Mouse (Mus musculus): ENCODE measurements around the gene Htra2. TPM values are rescaled to one million over a fixed set of nuclear protein-coding genes. Genes with fewer than 3 reads are reported as not detected.
A peak's percentile ranks its signal among the peaks of the same experiment; 100 is the strongest.

The Htra2 gene
- polyA plus RNA-seq, 1 experiment from 2014 or later: 71.2 TPM

GRCm38 (mm10) chr6:83069488-83070246 lies 14.6 kb upstream of the Htra2 start:
- WGBS: 1% methylated on average over 69 of the region's 69 CpGs
- peak; percentile 44; the same call in 1 of the 2 replicates for ATAC-seq (replicated peaks; ENCODE audit: insufficient number of reproducible peaks, insufficient read depth, low FRiP score, low read depth)

GRCm38 (mm10) chr6:83068706-83069487 lies 13.8 kb upstream of the Htra2 start:
- Histone ChIP-seq H3K4me1 (replicated peaks) (peaks cover 30% of the 10 kb centered on the region), H3K27me3 (peaks cover 99% of the 10 kb centered on the region), H3K27ac (no peak overlapping the region), H3K4me2 (peak overlapping the region; percentile 57), H3K36me3 (no peaks in the 10 kb centered on the region), H3K4me3 (peak overlapping the region; percentile 37), H3K9me3 (replicated peaks) (no peaks in the 10 kb centered on the region), H3K9ac (0 out of 2 replicates have a peak overlapping the region, but pooled peaks have one; percentile 2)
- under 1% methylated on average over 81 of the region's 81 CpGs for WGBS
- no peak for ATAC-seq (replicated peaks; ENCODE audit: insufficient number of reproducible peaks, insufficient read depth, low FRiP score, low read depth)

More at GRCm38 (mm10) chr6:83069488-83070246, 14.6 kb upstream of the Htra2 start:
- Histone ChIP-seq H3K9ac (0 out of 2 replicates have a peak overlapping the region, but pooled peaks have one; percentile 14), H3K4me3 (peak overlapping the region; percentile 37), H3K4me2 (peak overlapping the region; percentile 45), H3K4me1 (replicated peaks) (peaks cover 30% of the 10 kb centered on the region), H3K9me3 (replicated peaks) (no peaks in the 10 kb centered on the region), H3K27me3 (peaks cover 99% of the 10 kb centered on the region), H3K36me3 (no peaks in the 10 kb centered on the region), H3K27ac (no peak overlapping the region)

DNA sequence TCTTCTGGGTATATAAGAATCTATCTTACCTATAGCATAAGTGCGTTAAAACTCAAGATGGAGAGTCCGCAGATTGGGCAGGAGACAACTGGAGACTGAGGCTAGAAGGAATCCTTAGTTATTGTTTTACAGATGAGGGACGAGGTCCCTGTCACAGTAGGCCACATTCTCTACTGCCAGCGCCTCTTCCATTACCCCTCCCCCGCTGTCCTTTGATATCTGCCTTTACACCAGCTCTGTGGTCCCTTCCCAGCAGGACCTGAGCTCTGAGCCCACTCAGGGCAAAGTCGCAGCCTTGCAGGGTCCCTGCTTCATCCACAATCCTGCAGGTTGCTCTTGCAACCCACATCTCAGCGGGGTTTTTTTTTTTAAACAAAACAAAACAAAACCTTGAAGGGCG lies 13.1 kb upstream of the Htra2 start:
- peaks cover 30% of the 10 kb centered on the region for H3K4me1 ChIP-seq (replicated peaks)

DNA sequence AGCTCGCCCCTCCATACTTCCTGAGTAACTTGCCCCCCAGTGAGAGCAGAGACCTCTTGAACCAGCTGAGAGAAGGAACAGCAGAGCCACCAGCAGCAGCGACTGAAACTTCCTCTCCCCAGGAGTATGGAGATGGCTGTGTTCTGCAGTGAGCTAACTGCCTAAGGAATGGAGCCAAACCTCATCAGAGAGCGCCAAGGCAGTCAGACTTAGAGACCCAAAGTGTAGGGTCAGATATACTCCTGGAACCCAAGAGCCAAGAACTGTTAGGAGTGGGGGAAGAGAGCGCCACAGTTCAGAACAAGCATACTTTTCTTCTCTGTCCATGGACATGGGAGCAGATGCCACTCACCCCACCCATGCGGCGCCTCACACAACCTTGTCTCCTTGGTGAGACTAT lies 11.4 kb upstream of the Htra2 start:
- Histone ChIP-seq H3K9me3 (replicated peaks) (no peaks in the 10 kb centered on the region), H3K9ac (no peak overlapping the region), H3K36me3 (no peaks in the 10 kb centered on the region), H3K4me3 (no peak overlapping the region), H3K27me3 (peaks cover 100% of the 10 kb centered on the region), H3K4me2 (no peak overlapping the region), H3K4me1 (replicated peaks) (peaks cover 30% of the 10 kb centered on the region), H3K27ac (no peak overlapping the region)
- no peak for ATAC-seq (replicated peaks; ENCODE audit: insufficient number of reproducible peaks, insufficient read depth, low FRiP score, low read depth)
- 28% methylated on average over 6 of the region's 6 CpGs for WGBS

More for the DNA sequence above, 13.1 kb upstream of the Htra2 start:
- H3K27ac ChIP-seq: no peak overlapping the region
- H3K9ac ChIP-seq: 0 out of 2 replicates have a peak overlapping the region, but pooled peaks have one; percentile 2
- no peaks in the 10 kb centered on the region for H3K9me3 ChIP-seq (replicated peaks)
- no peak for ATAC-seq (replicated peaks; ENCODE audit: insufficient number of reproducible peaks, insufficient read depth, low FRiP score, low read depth)
- peak overlapping the region; percentile 57 for H3K4me2 ChIP-seq
- 12% methylated on average over 8 of the region's 8 CpGs for WGBS
- H3K36me3 ChIP-seq: no peaks in the 10 kb centered on the region
- H3K4me3 ChIP-seq: peak overlapping the region; percentile 37
- H3K27me3 ChIP-seq: peaks cover 99% of the 10 kb centered on the region

- Histone ChIP-seq H3K9me3 (replicated peaks) (no peaks in the 10 kb centered on the region), H3K4me2 (no peak overlapping the region), H3K27ac (no peak overlapping the region), H3K9ac (no peak overlapping the region), H3K4me1 (replicated peaks) (peaks cover 26% of the 10 kb centered on the region), H3K27me3 (peaks cover 100% of the 10 kb centered on the region), H3K36me3 (no peaks in the 10 kb centered on the region), H3K4me3 (no peak overlapping the region)
- 38% methylated on average over 8 of the region's 8 CpGs for WGBS
- ATAC-seq (replicated peaks; ENCODE audit: insufficient number of reproducible peaks, insufficient read depth, low FRiP score, low read depth): no peak
Measured at GRCm38 (mm10) chr6:83065995-83066394, 10.9 kb upstream of the Htra2 start.

DNA sequence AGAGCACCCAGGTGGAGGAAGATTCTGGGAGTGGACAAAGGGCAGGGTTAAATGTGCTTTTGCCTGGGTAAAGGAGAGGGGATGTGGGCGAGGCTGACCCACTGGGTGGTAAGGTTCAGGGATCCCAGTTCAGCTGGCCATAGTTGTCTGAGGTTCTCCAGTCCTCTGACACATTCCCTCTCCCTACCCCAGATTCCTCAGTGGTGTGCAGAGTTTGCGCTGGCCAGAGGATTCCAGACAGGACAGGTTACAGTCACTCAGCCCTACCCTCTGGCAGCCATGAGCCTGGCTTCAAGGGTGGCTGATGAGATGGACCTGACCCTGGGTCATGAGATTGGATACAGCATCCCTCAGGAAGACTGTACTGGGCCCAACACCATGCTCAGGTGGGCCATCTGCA lies 3.7 kb upstream of the Htra2 start:
- H3K9ac ChIP-seq: no peak overlapping the region
- no peak for ATAC-seq (replicated peaks; ENCODE audit: insufficient number of reproducible peaks, insufficient read depth, low FRiP score, low read depth)
- H3K9me3 ChIP-seq (replicated peaks): no peaks in the 10 kb centered on the region
- H3K27ac ChIP-seq: no peak overlapping the region
- H3K36me3 ChIP-seq: peaks cover 9% of the 10 kb centered on the region
- no peak overlapping the region for H3K4me3 ChIP-seq
- peaks cover 42% of the 10 kb centered on the region for H3K27me3 ChIP-seq
- WGBS: 82% methylated on average over 2 of the region's 2 CpGs
- H3K4me1 ChIP-seq (replicated peaks): peaks cover 12% of the 10 kb centered on the region
- H3K4me2 ChIP-seq: no peak overlapping the region

- no peak for ATAC-seq (replicated peaks; ENCODE audit: insufficient number of reproducible peaks, insufficient read depth, low FRiP score, low read depth)
- peaks cover 32% of the 10 kb centered on the region for H3K27me3 ChIP-seq
- WGBS: 70% methylated on average over 3 of the region's 3 CpGs
- H3K4me2 ChIP-seq: no peak within 1 kb of the TSS
- H3K4me3 ChIP-seq: no peak within 1 kb of the TSS
- peaks cover 9% of the 10 kb centered on the region for H3K36me3 ChIP-seq
- no peak within 1 kb of the TSS for H3K9ac ChIP-seq
- no peaks in the 10 kb centered on the region for H3K9me3 ChIP-seq (replicated peaks)
- H3K27ac ChIP-seq: no peak within 1 kb of the TSS
- H3K4me1 ChIP-seq (replicated peaks): peaks cover 21% of the 10 kb centered on the region
Measured at GRCm38 (mm10) chr6:83057790-83058189, 2.7 kb upstream of the Htra2 start, which contains the start of gene Dqx1. Gene Dqx1, plus strand, starts transcription at chr6:83057844.

DNA sequence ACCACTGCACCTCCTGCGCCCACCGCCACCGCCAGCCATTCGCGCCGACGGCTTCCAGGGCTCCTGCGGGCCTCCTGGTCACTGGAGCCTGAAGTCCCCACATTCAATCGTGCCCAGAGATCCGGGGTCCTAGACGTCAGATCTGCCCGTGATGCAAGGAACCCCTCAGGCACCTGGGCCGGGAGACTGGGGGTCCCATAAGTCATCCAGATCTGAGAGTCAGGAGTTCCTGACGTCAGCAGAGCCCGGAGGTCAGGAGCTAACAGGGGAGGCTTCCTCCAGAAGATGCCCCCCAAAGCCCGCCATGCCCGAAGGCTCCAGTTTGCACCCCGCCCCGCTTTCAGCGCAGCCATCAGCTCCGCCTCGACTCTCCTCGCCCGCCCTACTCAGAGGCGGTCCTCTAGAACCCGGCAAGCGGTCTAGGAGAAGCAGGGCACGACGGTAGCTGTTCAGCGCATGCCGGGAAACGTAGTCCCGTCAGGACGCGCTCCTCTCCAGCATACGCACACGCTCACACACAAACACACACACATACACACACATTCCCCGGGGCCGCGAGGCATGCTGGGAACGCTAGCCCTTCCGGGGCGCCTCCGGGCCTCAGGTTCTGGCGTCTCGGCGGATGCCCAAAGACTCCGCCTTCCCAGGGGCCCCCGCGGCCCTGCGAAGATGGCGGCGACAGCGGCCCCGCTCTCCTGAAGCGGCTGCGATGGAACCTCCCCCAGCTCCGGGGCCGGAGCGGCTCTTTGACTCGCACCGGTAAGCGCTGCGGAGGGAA lies 810 bp downstream of the Htra2 start, which contains the start of gene Aup1:
TSS of gene Aup1 (plus strand) at position 448 of the 778 bp plus-strand sequence.
- Histone ChIP-seq H3K36me3 (peaks cover 17% of the 10 kb centered on the region), H3K9me3 (replicated peaks) (no peaks in the 10 kb centered on the region), H3K4me3 (peak within 1 kb of the TSS; percentile 81), H3K27me3 (0 out of 2 replicates have a peak, but pooled peaks cover 3% of the 10 kb centered on the region), H3K4me1 (replicated peaks) (peaks cover 26% of the 10 kb centered on the region), H3K4me2 (peak within 1 kb of the TSS; percentile 95), H3K9ac (peak within 1 kb of the TSS; percentile 85), H3K27ac (peak within 1 kb of the TSS; percentile 80)
- ATAC-seq (replicated peaks; ENCODE audit: insufficient number of reproducible peaks, insufficient read depth, low FRiP score, low read depth): peak; percentile 95
- WGBS: under 1% methylated on average over 64 of the region's 64 CpGs

DNA sequence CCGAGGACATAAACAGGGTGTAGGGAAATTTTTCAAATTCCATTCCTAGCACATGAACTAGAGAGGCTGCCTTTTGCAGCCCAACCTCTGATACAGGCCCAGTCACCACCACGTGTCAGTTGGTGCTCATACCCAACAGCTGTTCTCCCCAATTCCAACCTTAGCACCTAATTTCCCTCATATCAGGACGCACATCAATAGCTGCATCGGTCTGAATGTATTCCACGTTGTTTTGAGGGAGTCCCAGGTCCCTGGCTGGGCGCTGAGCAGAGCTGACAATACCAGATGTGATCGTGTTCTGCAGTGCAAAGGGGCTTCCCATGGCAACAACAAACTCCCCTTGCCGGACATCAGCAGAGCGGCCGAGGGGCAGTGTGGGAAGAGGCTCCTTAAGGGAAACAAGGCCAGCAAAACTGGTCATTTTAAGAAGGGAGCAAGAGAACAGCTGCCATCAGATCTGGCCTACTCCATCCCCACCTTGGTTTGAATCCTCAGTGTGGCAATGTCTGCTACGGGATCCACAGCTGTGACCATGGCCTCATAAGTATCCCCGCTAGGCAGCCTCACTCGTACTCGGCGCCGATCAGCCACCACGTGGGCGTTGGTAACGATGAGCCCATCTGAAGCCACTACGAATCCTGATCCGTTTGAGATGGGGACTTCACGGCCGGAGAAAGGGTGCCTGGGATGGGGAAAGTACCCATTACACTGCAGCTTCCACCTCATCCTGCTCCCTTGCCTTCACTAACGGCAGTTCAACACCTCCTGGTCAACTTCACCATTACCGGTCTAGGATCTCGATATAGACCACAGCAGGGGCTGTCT lies 1.7 kb downstream of the Htra2 start:
- no peak for ATAC-seq (replicated peaks; ENCODE audit: insufficient number of reproducible peaks, insufficient read depth, low FRiP score, low read depth)
- H3K4me1 ChIP-seq (replicated peaks): peaks cover 26% of the 10 kb centered on the region
- H3K27me3 ChIP-seq: no peaks in the 10 kb centered on the region
- peaks cover 17% of the 10 kb centered on the region for H3K36me3 ChIP-seq
- H3K27ac ChIP-seq: peak overlapping the region; percentile 80
- peak overlapping the region; percentile 85 for H3K9ac ChIP-seq
- peak overlapping the region; percentile 95 for H3K4me2 ChIP-seq
- peak overlapping the region; percentile 81 for H3K4me3 ChIP-seq
- 2% methylated on average over 26 of the region's 26 CpGs for WGBS
- H3K9me3 ChIP-seq (replicated peaks): no peaks in the 10 kb centered on the region

- no peak for ATAC-seq (replicated peaks; ENCODE audit: insufficient number of reproducible peaks, insufficient read depth, low FRiP score, low read depth)
- Histone ChIP-seq H3K9ac (no peak overlapping the region), H3K4me2 (no peak overlapping the region), H3K27ac (no peak overlapping the region), H3K4me3 (no peak overlapping the region), H3K4me1 (replicated peaks) (peaks cover 18% of the 10 kb centered on the region), H3K36me3 (peaks cover 8% of the 10 kb centered on the region), H3K9me3 (replicated peaks) (no peaks in the 10 kb centered on the region), H3K27me3 (no peaks in the 10 kb centered on the region)
- WGBS: 67% methylated on average over 10 of the region's 10 CpGs
Measured at GRCm38 (mm10) chr6:83049367-83049766, 5.7 kb downstream of the Htra2 start.

All from heart, embryonic 15.5 days (tissue).